Mouse (Mus musculus): ENCODE data around the gene Nell2. TPM values are rescaled to one million over a fixed set of nuclear protein-coding genes. Genes with fewer than 3 reads are reported as not detected.

Nell2 gene
- polyA plus RNA-seq, 1 experiment from 2014 or later = 4.2 TPM

- 88% methylated on average over 10 of the region's 10 CpGs for WGBS
- DNase-seq (ENCODE audit: low spot score) (no peak), ATAC-seq (ENCODE audit: insufficient number of reproducible peaks, low FRiP score, low TSS enrichment, low read depth) (no peak)
- H3K27ac ChIP-seq (replicated peaks; ENCODE audit: low read depth, low read length) = no peak overlapping the region
- no peaks in the 10 kb centered on the region for H3K36me3 ChIP-seq (ENCODE audit: control insufficient read depth, insufficient read depth, low read length)
- H3K9ac ChIP-seq (ENCODE audit: low read length) = no peak overlapping the region
- H3K4me3 ChIP-seq (ENCODE audit: low read depth, low read length) = no peak overlapping the region
- no peaks in the 10 kb centered on the region for H3K4me1 ChIP-seq (ENCODE audit: control insufficient read depth, insufficient read depth, low read length)
- no peak overlapping the region for H3K4me2 ChIP-seq (ENCODE audit: low read depth, severe bottlenecking)
- no peaks in the 10 kb centered on the region for H3K27me3 ChIP-seq (ENCODE audit: control insufficient read depth, insufficient read depth, low read length)
- no peaks in the 10 kb centered on the region for H3K9me3 ChIP-seq (ENCODE audit: control insufficient read depth, low read length)
Measured at GRCm38 (mm10) chr15:95368185-95368584, 160.2 kb downstream of the Nell2 start.

GRCm38 (mm10) chr15:95366506-95366905, 161.9 kb downstream of the Nell2 start:
- no peak overlapping the region for H3K4me2 ChIP-seq (ENCODE audit: low read depth, severe bottlenecking)
- no peaks in the 10 kb centered on the region for H3K4me1 ChIP-seq (ENCODE audit: control insufficient read depth, insufficient read depth, low read length)
- 67% methylated on average over 3 of the region's 3 CpGs for WGBS
- ATAC-seq (ENCODE audit: insufficient number of reproducible peaks, low FRiP score, low TSS enrichment, low read depth) = no peak
- no peak overlapping the region for H3K9ac ChIP-seq (ENCODE audit: low read length)
- H3K36me3 ChIP-seq (ENCODE audit: control insufficient read depth, insufficient read depth, low read length) = no peaks in the 10 kb centered on the region
- H3K27me3 ChIP-seq (ENCODE audit: control insufficient read depth, insufficient read depth, low read length) = no peaks in the 10 kb centered on the region
- H3K9me3 ChIP-seq (ENCODE audit: control insufficient read depth, low read length) = no peaks in the 10 kb centered on the region
- no peak for DNase-seq (ENCODE audit: low spot score)
- no peak overlapping the region for H3K27ac ChIP-seq (replicated peaks; ENCODE audit: low read depth, low read length)
- no peak overlapping the region for H3K4me3 ChIP-seq (ENCODE audit: low read depth, low read length)

- Histone ChIP-seq H3K9ac (ENCODE audit: low read length) (no peak overlapping the region), H3K4me3 (ENCODE audit: low read depth, low read length) (no peak overlapping the region), H3K4me1 (ENCODE audit: control insufficient read depth, insufficient read depth, low read length) (no peaks in the 10 kb centered on the region), H3K27ac (replicated peaks; ENCODE audit: low read depth, low read length) (no peak overlapping the region), H3K27me3 (ENCODE audit: control insufficient read depth, insufficient read depth, low read length) (no peaks in the 10 kb centered on the region), H3K4me2 (ENCODE audit: low read depth, severe bottlenecking) (no peak overlapping the region), H3K9me3 (ENCODE audit: control insufficient read depth, low read length) (no peaks in the 10 kb centered on the region), H3K36me3 (ENCODE audit: control insufficient read depth, insufficient read depth, low read length) (no peaks in the 10 kb centered on the region)
- DNase-seq (ENCODE audit: low spot score) = no peak
- 78% methylated on average over 1 of the region's 1 CpGs for WGBS
- no peak for ATAC-seq (ENCODE audit: insufficient number of reproducible peaks, low FRiP score, low TSS enrichment, low read depth)
Measured at GRCm38 (mm10) chr15:95354806-95355205, 173.6 kb downstream of the Nell2 start.

GRCm38 (mm10) chr15:95334323-95335296, 193.7 kb downstream of the Nell2 start:
- Histone ChIP-seq H3K9me3 (ENCODE audit: control insufficient read depth, low read length) (no peaks in the 10 kb centered on the region), H3K27ac (replicated peaks; ENCODE audit: low read depth, low read length) (no peak overlapping the region), H3K27me3 (ENCODE audit: control insufficient read depth, insufficient read depth, low read length) (no peaks in the 10 kb centered on the region), H3K36me3 (ENCODE audit: control insufficient read depth, insufficient read depth, low read length) (no peaks in the 10 kb centered on the region), H3K4me3 (ENCODE audit: low read depth, low read length) (no peak overlapping the region), H3K4me1 (ENCODE audit: control insufficient read depth, insufficient read depth, low read length) (no peaks in the 10 kb centered on the region), H3K4me2 (ENCODE audit: low read depth, severe bottlenecking) (no peak overlapping the region), H3K9ac (ENCODE audit: low read length) (no peak overlapping the region)
- ATAC-seq (ENCODE audit: insufficient number of reproducible peaks, low FRiP score, low TSS enrichment, low read depth) = no peak
- WGBS = 85% methylated on average over 11 of the region's 11 CpGs
- DNase-seq (ENCODE audit: low spot score) = no peak

GRCm38 (mm10) chr15:95333229-95333628, 195.1 kb downstream of the Nell2 start:
- Histone ChIP-seq H3K4me3 (ENCODE audit: low read depth, low read length) (no peak overlapping the region), H3K4me2 (ENCODE audit: low read depth, severe bottlenecking) (no peak overlapping the region), H3K9me3 (ENCODE audit: control insufficient read depth, low read length) (no peaks in the 10 kb centered on the region), H3K9ac (ENCODE audit: low read length) (no peak overlapping the region), H3K27ac (replicated peaks; ENCODE audit: low read depth, low read length) (no peak overlapping the region), H3K4me1 (ENCODE audit: control insufficient read depth, insufficient read depth, low read length) (no peaks in the 10 kb centered on the region), H3K27me3 (ENCODE audit: control insufficient read depth, insufficient read depth, low read length) (no peaks in the 10 kb centered on the region), H3K36me3 (ENCODE audit: control insufficient read depth, insufficient read depth, low read length) (no peaks in the 10 kb centered on the region)
- ATAC-seq (ENCODE audit: insufficient number of reproducible peaks, low FRiP score, low TSS enrichment, low read depth) (no peak), DNase-seq (ENCODE audit: low spot score) (no peak)
- 71% methylated on average over 4 of the region's 4 CpGs for WGBS

- DNase-seq (ENCODE audit: low spot score) (no peak), ATAC-seq (ENCODE audit: insufficient number of reproducible peaks, low FRiP score, low TSS enrichment, low read depth) (no peak)
- no peaks in the 10 kb centered on the region for H3K36me3 ChIP-seq (ENCODE audit: control insufficient read depth, insufficient read depth, low read length)
- H3K4me2 ChIP-seq (ENCODE audit: low read depth, severe bottlenecking) = no peak overlapping the region
- no peaks in the 10 kb centered on the region for H3K9me3 ChIP-seq (ENCODE audit: control insufficient read depth, low read length)
- no peak overlapping the region for H3K9ac ChIP-seq (ENCODE audit: low read length)
- no peaks in the 10 kb centered on the region for H3K27me3 ChIP-seq (ENCODE audit: control insufficient read depth, insufficient read depth, low read length)
- WGBS = 52% methylated on average over 2 of the region's 2 CpGs
- no peak overlapping the region for H3K4me3 ChIP-seq (ENCODE audit: low read depth, low read length)
- H3K4me1 ChIP-seq (ENCODE audit: control insufficient read depth, insufficient read depth, low read length) = no peaks in the 10 kb centered on the region
- no peak overlapping the region for H3K27ac ChIP-seq (replicated peaks; ENCODE audit: low read depth, low read length)
Measured at GRCm38 (mm10) chr15:95330926-95331325, 197.4 kb downstream of the Nell2 start.

GRCm38 (mm10) chr15:95322744-95323143, 205.6 kb downstream of the Nell2 start:
- H3K36me3 ChIP-seq (ENCODE audit: control insufficient read depth, insufficient read depth, low read length) = no peaks in the 10 kb centered on the region
- H3K4me1 ChIP-seq (ENCODE audit: control insufficient read depth, insufficient read depth, low read length) = no peaks in the 10 kb centered on the region
- H3K4me2 ChIP-seq (ENCODE audit: low read depth, severe bottlenecking) = no peak overlapping the region
- H3K27ac ChIP-seq (replicated peaks; ENCODE audit: low read depth, low read length) = no peak overlapping the region
- no peak for DNase-seq (ENCODE audit: low spot score)
- ATAC-seq (ENCODE audit: insufficient number of reproducible peaks, low FRiP score, low TSS enrichment, low read depth) = no peak
- H3K9me3 ChIP-seq (ENCODE audit: control insufficient read depth, low read length) = no peaks in the 10 kb centered on the region
- WGBS = 95% methylated on average over 2 of the region's 2 CpGs
- no peaks in the 10 kb centered on the region for H3K27me3 ChIP-seq (ENCODE audit: control insufficient read depth, insufficient read depth, low read length)
- H3K9ac ChIP-seq (ENCODE audit: low read length) = no peak overlapping the region
- H3K4me3 ChIP-seq (ENCODE audit: low read depth, low read length) = no peak overlapping the region

- 37% methylated on average over 4 of the region's 4 CpGs for WGBS
- H3K4me1 ChIP-seq (ENCODE audit: control insufficient read depth, insufficient read depth, low read length) = peaks cover 6% of the 10 kb centered on the region; the same call in 1 of the 2 replicates
- ATAC-seq (ENCODE audit: insufficient number of reproducible peaks, low FRiP score, low TSS enrichment, low read depth) (no peak), DNase-seq (ENCODE audit: low spot score) (no peak)
- H3K9me3 ChIP-seq (ENCODE audit: control insufficient read depth, low read length) = no peaks in the 10 kb centered on the region
- H3K27ac ChIP-seq (replicated peaks; ENCODE audit: low read depth, low read length) = no peak overlapping the region
- H3K27me3 ChIP-seq (ENCODE audit: control insufficient read depth, insufficient read depth, low read length) = no peaks in the 10 kb centered on the region
- no peak overlapping the region for H3K9ac ChIP-seq (ENCODE audit: low read length)
- no peak overlapping the region for H3K4me3 ChIP-seq (ENCODE audit: low read depth, low read length)
- H3K36me3 ChIP-seq (ENCODE audit: control insufficient read depth, insufficient read depth, low read length) = no peaks in the 10 kb centered on the region
- no peak overlapping the region for H3K4me2 ChIP-seq (ENCODE audit: low read depth, severe bottlenecking)
Measured at GRCm38 (mm10) chr15:95316626-95317025, 211.7 kb downstream of the Nell2 start.

All from limb, embryonic 11.5 days (tissue).